Mouse (Mus musculus) brain, adult 2 months (tissue): ENCODE data around the gene Hpcal1.

Experiments
- DNase-seq: peaks from one replicate; pipeline ENCODE4 v3.0.0; 2011; ENCODE audit warnings: low read depth, low spot score

The Hpcal1 gene

GRCm38 (mm10) chr12:17712571-17712970 is 21.9 kb downstream of the Hpcal1 start:
- DNase-seq: peak; percentile 92

GRCm38 (mm10) chr12:17715720-17716478 is 25.2 kb downstream of the Hpcal1 start:
- no peak for DNase-seq

GRCm38 (mm10) chr12:17717257-17717656 is 26.6 kb downstream of the Hpcal1 start:
- no peak for DNase-seq

- DNase-seq: no peak
Measured at GRCm38 (mm10) chr12:17718146-17718545, 27.5 kb downstream of the Hpcal1 start.

- DNase-seq: peak; percentile 69
Measured at GRCm38 (mm10) chr12:17721058-17721457, 30.4 kb downstream of the Hpcal1 start.

- DNase-seq: no peak
Measured at GRCm38 (mm10) chr12:17722452-17723181, 32.0 kb downstream of the Hpcal1 start.

GRCm38 (mm10) chr12:17723182-17723570 is 32.5 kb downstream of the Hpcal1 start:
- no peak for DNase-seq

- no peak for DNase-seq
Measured at GRCm38 (mm10) chr12:17723999-17724398, 33.3 kb downstream of the Hpcal1 start.

GRCm38 (mm10) chr12:17724412-17725090 is 33.9 kb downstream of the Hpcal1 start:
- DNase-seq: no peak

GRCm38 (mm10) chr12:17725592-17725991 is 34.9 kb downstream of the Hpcal1 start:
- DNase-seq: no peak

- peak; percentile 59 for DNase-seq
Measured at GRCm38 (mm10) chr12:17726576-17727320, 36.1 kb downstream of the Hpcal1 start.

GRCm38 (mm10) chr12:17727676-17728339 is 37.2 kb downstream of the Hpcal1 start:
- no peak for DNase-seq

GRCm38 (mm10) chr12:17729211-17729900 is 38.7 kb downstream of the Hpcal1 start:
- DNase-seq: peak; percentile 74

- DNase-seq: no peak
Measured at GRCm38 (mm10) chr12:17732006-17732405, 41.4 kb downstream of the Hpcal1 start.

- no peak for DNase-seq
Measured at GRCm38 (mm10) chr12:17732546-17732945, 41.9 kb downstream of the Hpcal1 start.

GRCm38 (mm10) chr12:17733114-17733904 is 42.7 kb downstream of the Hpcal1 start:
- peak; percentile 56 for DNase-seq

GRCm38 (mm10) chr12:17736396-17736795 is 45.7 kb downstream of the Hpcal1 start:
- DNase-seq: no peak

- DNase-seq: no peak
Measured at GRCm38 (mm10) chr12:17736859-17737577, 46.4 kb downstream of the Hpcal1 start.

GRCm38 (mm10) chr12:17737808-17738207 is 47.2 kb downstream of the Hpcal1 start:
- no peak for DNase-seq
